In genomic region chr9:114499783-114500515, GRCm38 (mm10) we compare ENCODE assay signal across 10 mouse cellular contexts. TPM values are rescaled to one million over a fixed set of nuclear protein-coding genes. Genes with fewer than 3 reads are reported as not detected.
DNase-seq lines count a peak whose midpoint lies in the region; TF ChIP-seq lines count a peak whose summit lies in the region.
"Had no signal": no experiment of that assay in that cellular context is flagged by ENCODE, and none has a peak within 500 bp of the region (broad histone marks: within the 10 kb centered on the region; RNA-seq: fewer than 3 reads in every experiment).

No protein-coding gene starts in this region.

- no peak overlapping the region for H3K27ac ChIP-seq in MEL (ENCODE audit: control insufficient read depth, low read depth, low read length)

- no peaks in the 10 kb centered on the region for H3K79me2 ChIP-seq in MEL (ENCODE audit: control insufficient read depth, insufficient read depth, low read length, poor library complexity)

- peaks cover 0 to 22% of the 10 kb centered on the region in 2 experiments; a peak in 2 of 4 replicates for H3K4me1 ChIP-seq in MEL (ENCODE audit: control insufficient read depth in 1 of 2, insufficient read depth in 2 of 2, low read length in 2 of 2)

- peak; percentile 67 for TF ChIP-seq RAD21 in MEL (IDR thresholded peaks at IDR 0.05; ENCODE audit: low read depth, low read length)

- no peak overlapping the region for H3K9ac ChIP-seq in MEL (ENCODE audit: control insufficient read depth, low read depth, low read length, poor library complexity, severe bottlenecking)

- TF ChIP-seq CTCF in MEL (IDR thresholded peaks at IDR 0.05 in 2 of 3, conservative IDR thresholded peaks at IDR 0.05 in 1 of 3; ENCODE audit: control insufficient read depth in 1 of 3, insufficient read depth in 1 of 3, low read depth in 2 of 3, low read length in 3 of 3, poor library complexity in 1 of 3, severe bottlenecking in 1 of 3), result peak; percentile 51 to 85 (median 58)

- H3K27me3 ChIP-seq in MEL (ENCODE audit: control insufficient read depth in 1 of 2, insufficient read depth in 2 of 2, low read length in 2 of 2), result no peaks in the 10 kb centered on the region

- no peak for TF ChIP-seq POLR2A in MEL (IDR thresholded peaks at IDR 0.05; ENCODE audit: control insufficient read depth in 1 of 2, insufficient read depth in 1 of 2, low read depth in 1 of 2, low read length in 2 of 2, poor library complexity in 1 of 2)

- H3K9me3 ChIP-seq in MEL (replicated peaks; ENCODE audit: insufficient read depth, low read length), result no peaks in the 10 kb centered on the region

- no peak overlapping the region for H3K4me3 ChIP-seq in MEL (ENCODE audit: control insufficient read depth in 1 of 2, insufficient read depth in 1 of 2, low read depth in 2 of 2, low read length in 2 of 2)

- TF ChIP-seq EP300 in MEL (IDR thresholded peaks at IDR 0.05; ENCODE audit: low read depth in 1 of 2, low read length in 2 of 2), result no peak

- DNase-seq in cerebellum, adult 18-20 months, result peak; percentile 12 to 15
- DNase-seq in cerebellum, adult 11-12 months, result no peak
- DNase-seq in MEL (ENCODE audit: low read depth, low spot score), result peak; percentile 77
- peak; percentile 21 for DNase-seq in cerebellum, postnatal 36 days
- DNase-seq in heart, adult 18-20 months, result peak; percentile 39 to 70
- peak; percentile 77 for DNase-seq in kidney, postnatal 14 days
- peak; percentile 36 to 41 for DNase-seq in lung, adult 18-20 months
- DNase-seq in retina, postnatal 7 days (ENCODE audit: low read depth, low spot score), result peak; percentile 61

- H3K36me3 ChIP-seq in MEL (ENCODE audit: control insufficient read depth in 1 of 2, insufficient read depth in 2 of 2, low read length in 2 of 2), result peaks cover 0 to 10% of the 10 kb centered on the region in 2 experiments; a peak in 2 of 4 replicates

TF ChIP-seq in MEL, 35 proteins besides CTCF, POLR2A, EP300 and RAD21:
- TF ChIP-seq TBP (IDR thresholded peaks at IDR 0.05; ENCODE audit: low read depth, low read length) (no peak), ZC3H11A (IDR thresholded peaks at IDR 0.05; ENCODE audit: low read depth, low read length) (peak; percentile 55), USF1 (IDR thresholded peaks at IDR 0.05; ENCODE audit: low read depth, low read length) (no peak), UBTF (IDR thresholded peaks at IDR 0.05; ENCODE audit: borderline replicate concordance, insufficient read depth, low read depth, low read length) (no peak), E2F4 (IDR thresholded peaks at IDR 0.05; ENCODE audit: borderline replicate concordance, low read depth, low read length) (no peak), CHD1 (IDR thresholded peaks at IDR 0.05; ENCODE audit: low read depth, low read length) (no peak), USF2 (IDR thresholded peaks at IDR 0.05; ENCODE audit: borderline replicate concordance in 1 of 2, insufficient read depth in 1 of 2, low read depth in 1 of 2, low read length in 2 of 2) (no peak), ELF1 (IDR thresholded peaks at IDR 0.05; ENCODE audit: low read depth, low read length) (no peak), SMC3 (IDR thresholded peaks at IDR 0.05; ENCODE audit: low read depth, low read length) (peak; percentile 77), JUND (IDR thresholded peaks at IDR 0.05; ENCODE audit: low read depth, low read length) (no peak), MYC (IDR thresholded peaks at IDR 0.05; ENCODE audit: low read depth, low read length) (no peak), TCF12 (IDR thresholded peaks at IDR 0.05; ENCODE audit: low read depth, low read length) (no peak), ZKSCAN1 (IDR thresholded peaks at IDR 0.05; ENCODE audit: low read depth, low read length) (no peak), MAFK (IDR thresholded peaks at IDR 0.05; ENCODE audit: borderline replicate concordance, low read depth, low read length) (no peak)

RNA-seq across cellular contexts. Expression of gene Ccr4, which starts 4.8 kb away (rescaled TPM):
- total RNA-seq in MEL (2012; rRNA removed), result not detected in 2 replicates
- under 1 TPM in 1 of 2 experiments, not detected in 1; 0.15 TPM for polyA plus RNA-seq in MEL (2012; ENCODE audit: insufficient read depth in 1 of 2, insufficient read length in 2 of 2, low read depth in 1 of 2, low replicate concordance in 2 of 2, missing spikeins in 1 of 2)
- total RNA-seq in heart, adult 18-20 months (2021), result not detected
- total RNA-seq: left cerebral cortex, postnatal 10 days had no signal
- polyA plus RNA-seq: C2C12 had no signal

RNA-seq across cellular contexts. Expression of gene C130032M10Rik, which starts 15.5 kb away (rescaled TPM):
- not detected in 2 replicates for total RNA-seq in MEL (2012; rRNA removed)
- not detected for polyA plus RNA-seq in MEL (2012; ENCODE audit: insufficient read depth in 1 of 2, insufficient read length in 2 of 2, low read depth in 1 of 2, low replicate concordance in 2 of 2, missing spikeins in 1 of 2)
- not detected for total RNA-seq in heart, adult 18-20 months (2021)
- total RNA-seq: left cerebral cortex, postnatal 10 days had no signal
- polyA plus RNA-seq: C2C12 had no signal
